Mouse (Mus musculus): ENCODE results near the gene Asic2. TPM values are rescaled to one million over a fixed set of nuclear protein-coding genes. Genes with fewer than 3 reads are reported as not detected.

The Asic2 gene
- polyA plus RNA-seq, 1 experiment from 2014 or later: 0.07 TPM

- Histone ChIP-seq H3K9me3 (no peaks in the 10 kb centered on the region), H3K9ac (no peak overlapping the region), H3K27ac (replicated peaks) (no peak overlapping the region), H3K4me3 (no peak overlapping the region), H3K36me3 (no peaks in the 10 kb centered on the region), H3K27me3 (replicated peaks) (0 out of 2 replicates have a peak, but pooled peaks cover 3% of the 10 kb centered on the region), H3K4me2 (no peak overlapping the region), H3K4me1 (no peaks in the 10 kb centered on the region)
- WGBS: 61% methylated on average over 1 of the region's 1 CpGs
- no peak for ATAC-seq (ENCODE audit: extremely low read depth, insufficient number of reproducible peaks, low FRiP score, low TSS enrichment)
Measured at GRCm38 (mm10) chr11:81948021-81948420, 20.2 kb downstream of the Asic2 start.

- H3K9me3 ChIP-seq: no peaks in the 10 kb centered on the region
Measured at GRCm38 (mm10) chr11:81942167-81942566, 26.1 kb downstream of the Asic2 start.

GRCm38 (mm10) chr11:81940988-81941387, 27.3 kb downstream of the Asic2 start:
- ATAC-seq (ENCODE audit: extremely low read depth, insufficient number of reproducible peaks, low FRiP score, low TSS enrichment): no peak
- no peak overlapping the region for H3K4me2 ChIP-seq
- H3K4me1 ChIP-seq: peaks cover 5% of the 10 kb centered on the region; the same call in 1 of the 2 replicates
- H3K9me3 ChIP-seq: no peaks in the 10 kb centered on the region
- no peaks in the 10 kb centered on the region for H3K36me3 ChIP-seq
- H3K4me3 ChIP-seq: no peak overlapping the region
- H3K27me3 ChIP-seq (replicated peaks): 0 out of 2 replicates have a peak, but pooled peaks cover 3% of the 10 kb centered on the region
- no peak overlapping the region for H3K9ac ChIP-seq
- no peak overlapping the region for H3K27ac ChIP-seq (replicated peaks)
- 13% methylated on average over 1 of the region's 1 CpGs for WGBS

More at GRCm38 (mm10) chr11:81942167-81942566, 26.1 kb downstream of the Asic2 start:
- peaks cover 5% of the 10 kb centered on the region; the same call in 1 of the 2 replicates for H3K4me1 ChIP-seq
- no peak for ATAC-seq (ENCODE audit: extremely low read depth, insufficient number of reproducible peaks, low FRiP score, low TSS enrichment)
- no peak overlapping the region for H3K4me3 ChIP-seq
- no peaks in the 10 kb centered on the region for H3K36me3 ChIP-seq
- no peak overlapping the region for H3K9ac ChIP-seq
- H3K27me3 ChIP-seq (replicated peaks): 0 out of 2 replicates have a peak, but pooled peaks cover 3% of the 10 kb centered on the region
- WGBS: 36% methylated on average over 1 of the region's 1 CpGs
- no peak overlapping the region for H3K4me2 ChIP-seq
- H3K27ac ChIP-seq (replicated peaks): no peak overlapping the region

GRCm38 (mm10) chr11:81937516-81937915, 30.7 kb downstream of the Asic2 start:
- WGBS: 76% methylated on average over 1 of the region's 1 CpGs
- Histone ChIP-seq H3K36me3 (no peaks in the 10 kb centered on the region), H3K9ac (no peak overlapping the region), H3K4me1 (peaks cover 4% of the 10 kb centered on the region; the same call in 1 of the 2 replicates), H3K4me2 (no peak overlapping the region), H3K9me3 (no peaks in the 10 kb centered on the region), H3K4me3 (no peak overlapping the region), H3K27me3 (replicated peaks) (no peaks in the 10 kb centered on the region), H3K27ac (replicated peaks) (no peak overlapping the region)
- ATAC-seq (ENCODE audit: extremely low read depth, insufficient number of reproducible peaks, low FRiP score, low TSS enrichment): no peak

- ATAC-seq (ENCODE audit: extremely low read depth, insufficient number of reproducible peaks, low FRiP score, low TSS enrichment): no peak
- Histone ChIP-seq H3K4me2 (no peak overlapping the region), H3K27ac (replicated peaks) (no peak overlapping the region), H3K27me3 (replicated peaks) (0 out of 2 replicates have a peak, but pooled peaks cover 3% of the 10 kb centered on the region), H3K9me3 (no peaks in the 10 kb centered on the region), H3K36me3 (no peaks in the 10 kb centered on the region), H3K4me3 (no peak overlapping the region), H3K4me1 (no peaks in the 10 kb centered on the region), H3K9ac (no peak overlapping the region)
Measured at GRCm38 (mm10) chr11:81926393-81926792, 41.9 kb downstream of the Asic2 start.

- 77% methylated on average over 4 of the region's 4 CpGs for WGBS
- no peak for ATAC-seq (ENCODE audit: extremely low read depth, insufficient number of reproducible peaks, low FRiP score, low TSS enrichment)
- no peak overlapping the region for H3K9ac ChIP-seq
Measured at GRCm38 (mm10) chr11:81923626-81924025, 44.6 kb downstream of the Asic2 start.

GRCm38 (mm10) chr11:81923096-81923495, 45.2 kb downstream of the Asic2 start:
- H3K27ac ChIP-seq (replicated peaks): no peak overlapping the region
- no peaks in the 10 kb centered on the region for H3K4me1 ChIP-seq
- no peaks in the 10 kb centered on the region for H3K36me3 ChIP-seq
- no peak overlapping the region for H3K9ac ChIP-seq
- no peak overlapping the region for H3K4me3 ChIP-seq
- no peaks in the 10 kb centered on the region for H3K27me3 ChIP-seq (replicated peaks)
- no peak overlapping the region for H3K4me2 ChIP-seq
- no peak for ATAC-seq (ENCODE audit: extremely low read depth, insufficient number of reproducible peaks, low FRiP score, low TSS enrichment)
- H3K9me3 ChIP-seq: no peaks in the 10 kb centered on the region
- 91% methylated on average over 2 of the region's 2 CpGs for WGBS

More at GRCm38 (mm10) chr11:81923626-81924025, 44.6 kb downstream of the Asic2 start:
- no peaks in the 10 kb centered on the region for H3K4me1 ChIP-seq
- no peak overlapping the region for H3K27ac ChIP-seq (replicated peaks)
- H3K4me2 ChIP-seq: no peak overlapping the region
- no peaks in the 10 kb centered on the region for H3K36me3 ChIP-seq
- H3K27me3 ChIP-seq (replicated peaks): no peaks in the 10 kb centered on the region
- no peaks in the 10 kb centered on the region for H3K9me3 ChIP-seq
- H3K4me3 ChIP-seq: no peak overlapping the region

- Histone ChIP-seq H3K4me2 (no peak overlapping the region), H3K27ac (replicated peaks) (no peak overlapping the region), H3K9ac (no peak overlapping the region), H3K36me3 (no peaks in the 10 kb centered on the region), H3K9me3 (no peaks in the 10 kb centered on the region), H3K4me1 (no peaks in the 10 kb centered on the region), H3K4me3 (no peak overlapping the region), H3K27me3 (replicated peaks) (no peaks in the 10 kb centered on the region)
- WGBS: 61% methylated on average over 6 of the region's 6 CpGs
- no peak for ATAC-seq (ENCODE audit: extremely low read depth, insufficient number of reproducible peaks, low FRiP score, low TSS enrichment)
Measured at GRCm38 (mm10) chr11:81915501-81915900, 52.8 kb downstream of the Asic2 start.

GRCm38 (mm10) chr11:81913071-81913470, 55.2 kb downstream of the Asic2 start:
- ATAC-seq (ENCODE audit: extremely low read depth, insufficient number of reproducible peaks, low FRiP score, low TSS enrichment): no peak

GRCm38 (mm10) chr11:81909397-81909894, 58.8 kb downstream of the Asic2 start:
- no peak for ATAC-seq (ENCODE audit: extremely low read depth, insufficient number of reproducible peaks, low FRiP score, low TSS enrichment)
- H3K36me3 ChIP-seq: no peaks in the 10 kb centered on the region
- no peak overlapping the region for H3K4me2 ChIP-seq
- H3K27ac ChIP-seq (replicated peaks): no peak overlapping the region
- H3K4me1 ChIP-seq: no peaks in the 10 kb centered on the region
- no peak overlapping the region for H3K9ac ChIP-seq
- no peaks in the 10 kb centered on the region for H3K9me3 ChIP-seq
- H3K27me3 ChIP-seq (replicated peaks): no peaks in the 10 kb centered on the region
- H3K4me3 ChIP-seq: no peak overlapping the region
- 61% methylated on average over 5 of the region's 5 CpGs for WGBS

More at GRCm38 (mm10) chr11:81913071-81913470, 55.2 kb downstream of the Asic2 start:
- Histone ChIP-seq H3K4me2 (no peak overlapping the region), H3K4me1 (no peaks in the 10 kb centered on the region), H3K9ac (no peak overlapping the region), H3K9me3 (no peaks in the 10 kb centered on the region), H3K27me3 (replicated peaks) (no peaks in the 10 kb centered on the region), H3K4me3 (no peak overlapping the region), H3K27ac (replicated peaks) (no peak overlapping the region), H3K36me3 (no peaks in the 10 kb centered on the region)
- WGBS: 78% methylated on average over 4 of the region's 4 CpGs

GRCm38 (mm10) chr11:81908760-81909159, 59.5 kb downstream of the Asic2 start:
- ATAC-seq (ENCODE audit: extremely low read depth, insufficient number of reproducible peaks, low FRiP score, low TSS enrichment): no peak
- no peaks in the 10 kb centered on the region for H3K4me1 ChIP-seq
- no peak overlapping the region for H3K4me3 ChIP-seq
- H3K27me3 ChIP-seq (replicated peaks): no peaks in the 10 kb centered on the region
- no peaks in the 10 kb centered on the region for H3K9me3 ChIP-seq
- no peak overlapping the region for H3K27ac ChIP-seq (replicated peaks)
- no peak overlapping the region for H3K9ac ChIP-seq
- no peak overlapping the region for H3K4me2 ChIP-seq
- no peaks in the 10 kb centered on the region for H3K36me3 ChIP-seq
- WGBS: 75% methylated on average over 1 of the region's 1 CpGs

- no peak overlapping the region for H3K4me3 ChIP-seq
- H3K27me3 ChIP-seq (replicated peaks): 0 out of 2 replicates have a peak, but pooled peaks cover 8% of the 10 kb centered on the region
- H3K36me3 ChIP-seq: no peaks in the 10 kb centered on the region
- no peak overlapping the region for H3K9ac ChIP-seq
- H3K4me1 ChIP-seq: no peaks in the 10 kb centered on the region
- ATAC-seq (ENCODE audit: extremely low read depth, insufficient number of reproducible peaks, low FRiP score, low TSS enrichment): no peak
- no peaks in the 10 kb centered on the region for H3K9me3 ChIP-seq
- no peak overlapping the region for H3K27ac ChIP-seq (replicated peaks)
- no peak overlapping the region for H3K4me2 ChIP-seq
Measured at GRCm38 (mm10) chr11:81902318-81902717, 65.9 kb downstream of the Asic2 start.

Measured in heart, embryonic 13.5 days (tissue).